Mouse (Mus musculus) megakaryocyte, adult 5-6 weeks (primary cell): ENCODE results near the gene Pibf1. TPM values are rescaled to one million over a fixed set of nuclear protein-coding genes. Genes with fewer than 3 reads are reported as not detected.

Source experiments
- ATAC-seq: 2 replicates; pipeline ENCODE4 v1.8.0; 2016; ENCODE audit warnings: mild to moderate bottlenecking, inconsistent platforms; ENCODE audit not compliant: poor library complexity, severe bottlenecking
- total RNA-seq, 2 experiments: library from RNA; stranded (forward) in 1 of 2; stranded (reverse) in 1 of 2; fragments of 153-499, 151-499 nt in 1 of 2; fragments of 221-1000, 200-1000 nt in 1 of 2; gene quantifications; 2 replicates each; pipeline versions ENCODE4 v1.2.3 to v1.2.4; 2015 to 2017

The Pibf1 gene
- 22.5 and 24.0 TPM in 2 replicates for total RNA-seq (2015)
- 24.1 and 32.4 TPM in 2 replicates for total RNA-seq (2017)

DNA sequence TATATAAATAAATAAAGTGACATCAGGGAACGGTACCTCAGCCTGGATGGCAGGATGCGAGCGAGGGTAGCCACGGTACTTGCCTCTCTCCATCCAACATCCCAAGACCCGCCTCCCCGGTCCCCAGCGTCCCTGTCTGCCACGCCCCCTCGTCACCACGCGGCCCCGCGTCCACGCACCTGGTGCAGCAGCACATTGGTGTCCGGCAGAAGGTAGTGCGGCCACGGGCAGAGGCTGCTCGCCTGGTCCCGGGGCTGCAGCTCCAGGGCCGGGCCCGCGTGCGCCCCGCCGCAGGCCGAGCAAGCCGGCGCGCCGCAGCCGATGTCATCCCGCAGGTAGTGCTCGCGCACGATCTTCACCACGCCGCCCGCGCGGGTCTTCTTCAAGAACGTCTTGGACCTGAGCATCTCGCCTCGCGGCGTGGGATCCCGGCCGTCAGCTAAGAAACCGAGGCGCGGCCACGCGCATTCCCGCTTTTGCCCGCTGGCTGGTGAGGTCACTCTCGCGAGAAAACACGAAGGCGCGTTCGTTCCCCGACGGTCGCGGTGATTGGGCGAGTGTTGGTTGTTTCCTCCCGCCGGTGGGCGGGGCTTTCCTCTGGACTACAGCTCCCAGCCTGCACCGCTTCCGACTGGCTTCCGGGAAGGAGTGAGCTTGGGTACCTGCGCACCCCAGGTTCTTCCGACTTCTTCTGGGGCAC lies at the start of gene Pibf1, which contains the start of gene Dis3:
Pibf1 (plus strand) TSS at position 158 of the 700 bp plus-strand sequence.
Dis3 (minus strand) TSS at position 504 of the 700 bp plus-strand sequence.
- peak; percentile 95 for ATAC-seq

DNA sequence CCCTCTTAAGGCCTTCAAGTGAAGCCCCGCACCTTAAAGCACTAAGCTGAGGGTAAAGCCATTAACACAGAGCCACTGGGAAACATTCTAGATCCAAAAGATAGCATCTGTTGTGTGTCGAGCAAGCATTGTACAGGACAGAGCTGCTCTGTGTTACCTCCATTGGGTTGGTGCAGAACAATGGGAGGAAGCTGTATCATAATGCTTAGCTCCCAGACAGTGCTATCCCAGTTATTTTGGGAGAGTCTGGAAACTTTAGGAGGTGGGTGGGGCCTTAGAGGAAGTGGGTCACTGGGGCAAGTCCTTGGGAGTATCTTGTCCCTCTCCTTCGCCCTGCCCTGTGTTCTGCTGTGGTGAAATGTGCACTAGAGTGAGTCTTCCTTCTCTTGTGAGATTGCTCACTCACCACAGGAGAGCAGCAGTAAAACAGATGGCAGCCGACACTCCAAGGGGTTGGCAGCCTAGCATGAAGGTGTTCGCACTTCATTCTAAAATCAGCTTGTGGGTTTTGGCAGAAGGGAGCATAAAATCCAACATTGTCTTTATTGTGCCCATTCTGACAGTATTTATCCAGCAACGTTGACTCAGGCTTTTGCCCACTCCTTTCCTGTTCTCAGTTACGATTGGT lies 40.2 kb upstream of the Pibf1 start:
- ATAC-seq = no peak

DNA sequence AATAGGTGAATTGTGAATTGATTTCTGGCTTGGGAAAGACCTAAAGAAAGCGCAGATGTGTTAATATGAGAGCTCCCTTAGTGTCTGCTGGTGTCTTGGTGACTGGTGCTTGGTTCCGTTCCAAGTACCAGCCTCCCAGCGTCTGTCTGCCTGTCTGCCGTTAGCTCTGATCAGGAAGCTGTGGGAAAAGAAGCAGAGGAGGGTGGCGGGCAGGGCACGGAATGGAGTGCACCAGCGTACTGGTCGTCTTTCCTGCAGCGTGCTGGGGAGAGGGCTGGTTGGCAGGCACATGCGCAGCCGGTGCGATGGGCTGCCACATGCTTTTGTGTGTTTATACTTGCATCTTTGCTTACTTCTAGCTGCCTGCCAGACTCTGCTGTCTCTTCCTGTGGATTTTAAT lies 38.6 kb upstream of the Pibf1 start:
- ATAC-seq = no peak

DNA sequence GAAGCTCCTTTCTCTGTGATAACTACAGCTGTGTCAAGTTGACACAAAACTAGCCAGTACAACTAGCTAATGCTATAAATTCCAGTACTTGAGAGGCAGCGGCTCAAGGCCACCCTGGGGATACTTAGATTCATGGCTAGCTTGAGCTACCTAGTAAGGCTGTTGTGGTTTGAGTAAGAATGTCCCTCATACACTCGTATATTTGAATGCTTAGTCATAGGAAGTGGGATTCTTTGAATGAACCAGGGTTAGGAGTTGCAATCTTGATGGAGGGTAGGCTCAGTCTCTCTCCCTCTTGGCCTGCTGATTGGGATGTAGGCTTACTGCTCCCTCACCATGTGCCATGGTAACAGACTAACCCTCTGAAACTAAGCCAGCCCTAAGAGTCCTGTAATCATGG lies 36.1 kb upstream of the Pibf1 start:
- no peak for ATAC-seq

DNA sequence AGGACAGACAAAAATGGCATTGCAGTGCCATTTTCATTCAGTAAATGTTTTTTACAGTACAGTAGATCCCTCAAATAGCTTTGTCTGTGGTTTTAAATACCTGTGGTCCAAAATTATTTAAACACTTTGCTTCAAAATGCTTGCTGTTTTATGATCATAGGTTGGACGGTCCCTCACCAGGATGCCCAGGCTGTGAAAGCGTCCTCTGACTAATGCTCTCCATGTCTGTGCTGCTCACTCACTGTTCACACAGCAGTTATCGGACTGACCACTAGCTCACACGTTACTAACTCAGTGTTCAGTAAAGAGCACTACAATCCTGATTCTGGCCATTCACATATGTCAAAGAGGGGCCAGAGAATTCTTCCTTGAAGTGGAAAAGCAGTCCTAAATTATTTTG lies 28.1 kb upstream of the Pibf1 start:
- ATAC-seq = no peak

DNA sequence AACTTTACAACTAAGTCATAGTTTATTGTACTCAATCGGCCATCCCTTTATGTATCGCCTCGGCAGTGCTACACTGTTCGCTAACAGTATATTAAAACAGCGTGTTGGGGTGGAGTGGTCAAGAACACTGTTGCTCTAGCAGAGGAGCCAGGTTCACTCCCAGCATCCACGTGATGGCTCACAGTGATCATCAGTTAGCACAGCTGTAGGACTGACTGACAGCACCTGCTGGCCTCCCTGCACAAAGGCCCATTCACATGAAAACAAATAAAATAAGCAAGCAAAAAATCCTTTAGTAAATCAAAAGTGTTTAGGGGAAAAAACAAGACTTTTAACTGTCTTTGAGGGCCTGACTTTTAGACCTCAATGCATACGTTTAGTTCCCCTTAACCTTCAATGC lies 10.3 kb upstream of the Pibf1 start:
- ATAC-seq = no peak

DNA sequence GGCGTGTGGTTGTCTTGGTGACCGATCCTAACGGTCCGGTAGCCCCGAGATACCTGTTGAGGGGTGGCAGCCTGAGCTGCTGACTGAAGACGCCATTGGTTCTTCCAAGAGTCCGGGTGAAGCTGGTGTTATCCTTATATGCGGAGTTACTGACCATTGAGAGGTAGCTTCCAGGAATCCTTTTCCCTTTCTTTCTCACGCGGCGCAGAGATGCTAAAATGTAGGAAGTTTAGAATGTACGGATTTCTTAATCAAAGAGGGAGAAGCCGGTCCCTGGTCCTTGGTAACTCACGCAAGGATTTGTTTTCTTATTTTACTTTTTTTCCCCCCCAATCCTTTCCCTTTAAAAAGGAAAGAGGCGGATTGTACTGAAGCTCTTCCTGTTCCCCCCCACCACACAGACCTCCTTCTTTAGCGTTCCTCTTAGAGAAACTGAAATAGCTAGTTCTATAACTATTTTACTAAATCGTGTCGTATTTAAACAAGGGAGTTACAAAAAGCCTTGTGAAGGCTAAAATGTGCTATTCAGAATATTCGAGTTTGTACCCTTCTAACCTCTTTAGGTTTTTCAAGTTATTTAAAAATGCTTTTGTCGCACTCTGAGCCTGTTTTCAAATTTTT lies 853 bp downstream of the Pibf1 start:
- peak; percentile 5; the same call in 1 of the 2 replicates for ATAC-seq

DNA sequence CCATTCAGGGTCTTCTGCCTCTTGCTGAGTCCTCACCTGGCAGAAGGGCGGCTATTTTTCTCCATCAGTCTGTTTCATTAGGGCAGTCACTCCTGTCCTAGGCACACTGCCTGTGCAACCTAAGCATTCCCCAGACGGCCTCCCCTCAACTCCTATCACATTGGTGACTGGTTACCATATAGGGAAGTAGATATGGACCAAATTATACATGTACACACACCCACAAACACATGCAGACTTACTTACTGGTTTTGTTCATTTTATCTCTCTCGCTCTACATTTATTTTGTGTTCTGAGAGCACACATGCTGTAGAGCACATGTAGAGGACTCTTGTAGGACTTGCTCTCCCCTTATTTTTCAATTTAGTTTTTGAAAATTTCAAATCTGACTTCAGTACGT lies 3.8 kb downstream of the Pibf1 start:
- no peak for ATAC-seq

DNA sequence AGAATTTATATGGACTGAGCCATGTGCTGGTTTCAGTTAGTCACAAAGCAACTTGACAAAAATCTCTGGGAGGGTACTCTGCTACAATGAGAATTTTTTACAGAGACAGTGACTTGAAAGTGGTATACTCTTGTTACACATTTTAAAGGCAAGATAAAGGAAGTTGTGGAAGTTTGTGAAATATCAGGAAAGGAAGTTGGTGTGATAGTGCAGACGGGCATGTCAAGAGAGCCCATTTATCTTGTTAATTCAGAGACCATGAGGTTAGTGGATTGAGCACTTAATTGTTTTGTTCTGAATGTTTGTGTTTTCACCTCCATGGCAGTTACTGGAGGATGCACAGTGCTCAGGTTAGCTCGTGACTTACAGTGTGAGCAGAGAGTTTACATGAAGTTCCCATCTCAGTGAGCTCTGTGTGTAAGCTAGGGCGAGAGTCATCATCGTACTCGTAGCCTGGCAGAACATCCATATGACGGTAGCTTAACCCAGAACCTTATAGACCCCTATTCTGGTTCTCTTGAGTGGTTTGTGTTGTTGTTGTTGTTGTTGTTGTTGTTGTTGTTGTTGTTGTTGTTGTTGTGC lies 5.4 kb downstream of the Pibf1 start:
- ATAC-seq = peak; percentile 19

DNA sequence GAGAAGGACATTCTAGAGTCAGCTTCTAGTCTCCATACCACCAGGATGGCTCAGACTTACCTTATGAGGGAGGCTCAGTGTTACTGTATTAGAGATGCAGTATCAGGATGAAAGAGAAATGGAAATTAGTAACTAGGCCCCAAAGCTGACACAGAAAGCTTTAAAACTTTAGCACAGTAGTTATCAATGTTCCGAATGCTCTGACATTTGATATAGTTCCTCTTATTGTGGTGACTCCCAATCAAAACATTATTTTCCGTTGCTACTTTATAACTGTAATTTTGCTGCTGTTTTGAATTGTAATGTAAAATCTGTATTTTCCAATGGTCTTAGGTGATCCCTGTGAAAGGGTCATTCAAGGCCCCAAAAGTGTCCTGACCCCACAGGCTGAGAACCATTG lies 7.4 kb downstream of the Pibf1 start:
- no peak for ATAC-seq

DNA sequence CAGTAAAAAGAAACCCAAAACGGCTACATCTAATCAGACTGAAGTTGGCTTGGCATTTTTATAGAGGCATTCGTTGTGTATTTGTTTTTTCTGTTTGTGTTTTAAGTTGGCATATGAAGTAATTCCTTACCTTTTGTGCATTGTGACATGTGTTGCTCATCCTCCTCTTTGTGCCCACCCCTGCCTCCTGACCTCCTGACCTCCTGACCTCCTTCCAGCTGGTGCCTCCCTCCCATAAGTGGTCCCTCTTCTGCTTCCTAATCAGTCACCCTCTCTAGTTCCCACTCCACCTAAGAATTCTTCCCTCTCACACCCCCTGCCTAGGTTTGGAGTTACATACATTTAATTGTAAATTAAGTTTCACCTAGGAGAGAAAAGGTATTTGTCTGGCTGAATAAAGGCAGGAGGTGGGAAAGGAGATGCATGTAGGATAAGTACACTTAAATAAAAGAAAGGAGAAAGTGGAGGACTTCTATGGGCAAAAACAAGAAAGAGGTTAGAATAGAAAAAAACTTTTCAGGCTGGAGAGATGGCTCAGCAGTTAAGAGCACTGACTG lies 8.5 kb downstream of the Pibf1 start:
- ATAC-seq = no peak

DNA sequence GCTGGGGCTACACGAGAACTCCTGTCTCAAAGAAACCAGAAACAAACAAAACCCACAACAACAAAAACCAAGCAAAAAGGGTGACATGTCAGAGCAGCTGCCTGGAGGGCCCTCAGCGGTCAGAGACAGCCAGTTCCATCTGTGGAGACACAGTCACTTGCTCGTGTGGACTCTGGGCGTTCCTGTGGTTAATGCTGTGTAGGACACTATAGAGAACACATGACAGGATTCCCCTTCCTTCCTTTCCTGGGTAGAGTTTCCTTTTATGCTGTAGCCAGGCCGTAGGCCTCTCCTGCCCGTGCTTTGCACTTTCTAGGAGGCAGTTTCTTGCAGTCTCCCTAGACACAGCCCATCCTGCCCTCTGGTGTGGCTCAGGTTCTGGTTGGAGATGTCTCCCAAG lies 9.5 kb downstream of the Pibf1 start:
- ATAC-seq = 0 out of 2 replicates have a peak, but pooled peaks have one; percentile 21

DNA sequence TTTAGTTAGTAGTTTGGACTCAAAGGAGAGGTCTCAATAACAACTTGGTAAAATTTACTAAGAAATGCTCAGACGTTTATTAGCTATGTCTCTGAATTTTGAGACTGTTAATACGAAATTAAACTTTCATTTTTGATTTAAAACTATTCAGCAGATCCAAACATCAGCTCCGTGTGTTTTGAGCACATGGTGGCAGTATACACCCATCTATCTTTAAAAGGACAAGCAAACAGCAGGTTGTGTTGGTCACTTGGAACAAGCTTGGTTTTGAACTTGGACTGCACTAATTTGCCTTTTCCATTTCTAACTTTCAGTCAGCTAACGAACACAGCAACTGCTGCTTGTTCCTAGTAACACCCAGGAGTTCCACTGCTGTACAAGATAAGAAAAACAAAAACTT lies 18.4 kb downstream of the Pibf1 start:
- no peak for ATAC-seq

DNA sequence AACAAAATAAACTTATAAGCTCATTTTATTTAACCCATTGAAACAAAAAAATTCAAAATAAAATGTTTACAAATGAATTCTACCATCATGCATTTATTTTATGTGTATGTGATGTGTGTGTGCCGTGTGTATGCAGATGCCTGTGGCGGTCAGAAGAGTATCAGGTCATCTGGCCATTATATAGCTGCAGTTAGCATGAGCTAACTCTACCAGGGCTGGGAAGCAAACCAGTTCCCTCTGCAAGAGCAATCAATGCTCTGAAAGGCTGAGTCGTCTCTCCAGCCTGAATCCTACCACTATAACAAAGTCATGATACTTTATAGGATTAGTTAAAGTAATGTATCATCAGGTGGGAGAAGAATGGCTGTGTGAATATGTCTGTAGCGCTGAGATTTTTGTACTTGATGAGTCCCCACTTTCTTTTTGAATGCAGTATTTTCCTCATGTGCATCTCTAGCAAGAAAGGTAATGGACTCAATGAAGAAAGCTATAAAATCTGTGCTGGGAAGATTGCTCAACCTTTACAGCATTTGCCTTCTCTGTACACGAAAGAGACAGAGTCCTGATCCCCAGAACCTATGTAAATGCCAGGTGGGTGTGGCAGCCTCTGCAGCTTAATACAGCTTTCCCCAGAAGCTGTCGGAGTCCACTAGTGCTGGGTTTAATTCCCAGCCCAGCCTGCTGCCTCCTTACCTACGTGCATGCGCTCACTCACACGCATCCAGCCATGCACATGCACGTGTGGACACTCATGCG lies 22.5 kb downstream of the Pibf1 start:
- ATAC-seq = no peak

DNA sequence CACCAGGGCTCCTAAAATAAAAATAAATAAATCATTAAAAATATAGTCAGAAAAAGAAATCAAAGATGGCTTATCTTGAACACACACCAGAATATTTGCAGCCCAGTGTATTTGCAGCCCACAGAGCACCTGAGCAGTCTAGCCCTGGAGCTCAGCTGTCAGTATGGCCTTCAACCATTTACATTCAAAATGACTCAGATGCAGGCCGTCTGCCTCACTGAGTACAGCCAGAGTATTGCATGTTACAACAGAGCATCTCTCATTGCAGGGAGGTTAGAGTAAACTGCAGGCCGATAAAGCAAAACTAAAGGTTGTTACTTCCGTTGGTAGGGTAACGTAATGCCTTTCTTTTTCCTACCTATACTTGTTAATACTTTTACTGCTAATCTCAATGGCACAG lies 24.9 kb downstream of the Pibf1 start:
- no peak for ATAC-seq

DNA sequence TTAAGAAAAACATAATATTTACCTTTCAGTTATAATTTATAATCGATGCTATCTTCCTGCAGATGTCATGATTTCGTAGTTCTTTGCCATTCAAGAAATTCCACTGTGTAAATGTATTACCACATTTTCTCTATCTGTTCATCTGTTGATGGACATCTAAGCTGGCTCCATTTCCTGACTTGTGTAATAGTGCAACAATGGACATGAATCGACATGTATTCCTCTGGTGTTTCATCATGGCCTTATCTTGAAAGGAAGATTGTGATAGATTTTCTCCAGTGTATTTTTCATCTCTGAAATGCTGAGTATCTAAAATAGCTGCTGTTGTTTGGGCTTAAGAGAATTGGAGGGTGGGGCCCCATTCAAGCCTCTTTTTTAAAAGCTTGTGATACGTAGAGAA lies 27.5 kb downstream of the Pibf1 start:
- peak; percentile 58; the same call in 1 of the 2 replicates for ATAC-seq

DNA sequence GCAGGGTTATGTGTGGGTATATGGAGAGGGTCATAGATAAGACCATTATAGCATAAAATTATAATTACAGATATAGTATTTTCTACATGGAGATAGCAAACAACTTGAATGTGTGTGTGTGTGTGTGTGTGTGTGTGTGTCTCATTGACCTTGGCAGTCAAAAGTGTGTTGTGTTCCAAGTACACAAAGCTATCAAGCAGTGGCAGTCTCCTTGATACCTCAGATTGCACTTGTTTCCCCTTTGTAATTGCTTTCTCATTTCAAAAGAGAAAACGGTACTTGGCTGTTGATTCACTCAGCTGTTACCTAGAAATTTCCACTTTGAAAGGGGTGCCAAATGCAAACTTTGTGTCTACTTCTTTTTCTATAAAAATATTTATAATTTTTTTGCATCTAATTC lies 28.3 kb downstream of the Pibf1 start:
- ATAC-seq = no peak

DNA sequence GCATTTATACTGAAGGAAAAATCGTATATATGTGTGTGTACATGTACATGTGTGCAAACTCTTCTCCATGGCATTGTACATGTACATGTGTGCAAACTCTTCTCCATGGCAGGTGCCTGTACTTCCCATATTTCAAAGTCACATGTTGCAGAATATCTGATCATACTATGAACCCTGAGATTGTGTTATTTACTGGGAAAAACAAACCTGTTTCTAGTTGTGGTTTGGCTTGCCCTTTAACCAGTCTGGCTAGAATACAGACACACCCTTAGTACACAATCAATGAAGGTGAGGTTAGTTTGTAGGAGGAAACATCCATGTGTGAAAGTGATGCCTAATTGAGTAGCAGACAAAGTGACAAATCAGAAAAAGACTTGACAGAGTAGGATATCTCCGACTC lies 29.8 kb downstream of the Pibf1 start:
- ATAC-seq = no peak

DNA sequence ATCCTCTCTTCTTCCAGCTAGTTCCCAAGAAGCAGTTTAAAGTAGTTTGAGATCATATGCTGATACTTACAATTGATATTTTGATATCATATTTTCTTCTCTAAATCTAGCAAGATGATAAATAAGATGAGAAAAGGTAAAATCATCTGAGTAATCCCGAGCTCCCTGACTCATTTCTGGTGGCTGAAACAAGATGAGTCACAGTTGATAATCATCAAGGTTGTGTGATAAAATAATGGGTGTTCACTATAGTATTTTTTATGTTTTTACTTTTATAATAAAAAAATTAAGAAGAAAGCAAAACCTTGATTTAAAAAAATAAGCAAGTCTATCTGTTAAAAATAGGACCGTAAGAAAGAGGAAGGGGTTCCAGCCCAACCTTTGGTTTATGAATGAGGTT lies 34.8 kb downstream of the Pibf1 start:
- ATAC-seq = no peak

DNA sequence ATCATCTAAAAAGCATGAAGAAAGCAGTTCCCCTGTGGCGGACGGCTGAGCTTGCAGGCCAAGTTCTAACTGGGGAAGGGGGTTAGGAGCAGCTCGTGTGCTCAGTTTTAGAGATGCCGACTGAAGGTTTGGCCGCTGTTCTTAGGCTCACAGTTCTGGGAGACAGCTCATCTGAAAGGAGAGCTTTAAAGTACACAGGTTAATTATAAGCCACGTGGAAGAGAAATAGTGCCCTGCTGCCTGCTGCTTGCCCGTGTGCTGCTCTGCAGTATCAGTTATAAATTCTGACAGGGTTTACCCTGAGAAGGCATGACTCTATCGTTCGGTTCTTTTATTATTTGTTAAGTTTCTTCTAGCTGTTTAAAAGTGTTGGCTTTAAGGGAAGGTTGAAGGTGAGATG lies 36.5 kb downstream of the Pibf1 start:
- no peak for ATAC-seq

DNA sequence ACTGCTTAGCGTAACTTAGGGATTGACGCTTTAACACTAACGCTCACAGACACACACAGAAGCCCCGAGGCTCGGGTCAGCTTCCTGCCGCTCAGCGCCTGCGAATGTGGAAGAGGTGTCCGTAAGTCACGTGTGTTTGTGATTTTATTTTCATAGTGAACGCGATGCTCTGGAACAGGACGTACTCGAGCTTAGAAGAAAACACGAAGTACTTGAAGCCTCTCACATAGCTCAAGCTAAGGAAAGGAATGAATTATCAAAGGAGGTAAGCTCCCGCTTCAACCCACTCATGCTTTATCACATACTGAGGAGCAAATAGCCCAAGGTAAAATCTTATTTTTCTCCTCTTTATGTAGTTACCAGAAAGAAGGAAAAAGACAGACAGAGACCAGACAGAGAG lies 37.1 kb downstream of the Pibf1 start:
- ATAC-seq = no peak
